Mouse (Mus musculus) left cerebral cortex, postnatal 36 days (tissue): ENCODE results near the gene Lce1g. TPM values are rescaled to one million over a fixed set of nuclear protein-coding genes. Genes with fewer than 3 reads are reported as not detected.

Experiments
- DNase-seq, 2 experiments: peaks; one replicate each; pipeline ENCODE4 v3.0.0; 2021 to 2022; ENCODE audit warnings: low spot score in 2 of 2, mixed read lengths in 1 of 2
- intact Hi-C: fragments of 180-260 bp; cut with DNase I; formaldehyde crosslinking; loops from one replicate; pipeline ENCODE4 v1.15.1; 2025
- total RNA-seq, 2 experiments: library from RNA; stranded (reverse); gene quantifications; 2 replicates each; pipeline ENCODE4 v1.2.3; 2021

The Lce1g gene
- total RNA-seq, result not detected

DNA sequence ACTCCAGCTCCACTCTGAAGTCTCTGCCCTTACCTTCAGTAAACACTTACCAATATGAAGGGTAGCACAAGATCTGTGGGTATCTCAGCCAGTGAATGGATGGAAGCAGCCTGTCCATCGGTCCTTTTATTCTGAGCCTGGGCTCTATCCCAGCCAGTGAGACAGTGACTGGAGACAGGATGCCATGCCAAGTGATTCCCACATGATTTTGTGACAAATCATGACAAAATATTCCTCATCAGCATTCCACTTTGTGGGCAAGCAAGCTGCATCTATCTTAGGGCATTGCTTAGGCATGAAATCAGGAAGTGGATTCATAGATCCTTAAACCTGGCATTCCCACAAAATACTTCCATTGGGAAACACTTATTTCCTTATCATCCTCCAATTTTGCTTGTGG lies at the start of gene Lce1g:
Lce1g (minus strand) TSS at position 101 of the 400 bp plus-strand sequence.
- no peak for DNase-seq
- intact Hi-C loops, result loop anchor here (5.0 to 10.0 kb wide), 3 partner anchors 150 to 273 kb away; partner anchors contain the start of gene Lce3f

- intact Hi-C loops, result no loop called here
- DNase-seq, result no peak
Observed at GRCm38 (mm10) chr3:92790414-92790813, 38.3 kb upstream of the Lce1g start, which contains the start of gene Lce1j. Gene Lce1j, minus strand, starts transcription at chr3:92790514.

- DNase-seq, result no peak
- intact Hi-C loops, result no loop called here
Observed at GRCm38 (mm10) chr3:92778799-92779198, 26.7 kb upstream of the Lce1g start, which contains the start of gene Lce1i. Gene Lce1i, minus strand, starts transcription at chr3:92778899.

DNA sequence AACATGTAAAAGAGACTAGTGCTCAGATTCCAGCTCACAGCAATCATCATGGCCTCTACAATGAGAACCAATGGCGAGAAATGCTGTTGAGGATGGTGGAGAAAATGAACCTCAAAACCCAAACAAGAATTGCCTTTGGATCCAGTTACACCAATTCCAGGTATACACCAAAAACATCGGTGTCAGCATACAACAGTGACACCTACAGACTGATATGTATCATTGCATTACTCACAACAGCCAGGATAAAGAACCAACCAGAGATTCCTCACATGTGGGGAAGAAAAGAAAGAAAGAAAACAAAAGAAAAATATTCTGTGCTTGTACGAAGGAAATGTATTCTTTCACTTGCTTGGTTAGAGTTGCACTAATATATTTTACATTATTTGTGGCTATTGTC lies 19.4 kb upstream of the Lce1g start:
- DNase-seq, result no peak
- intact Hi-C loops, result no loop called here

DNA sequence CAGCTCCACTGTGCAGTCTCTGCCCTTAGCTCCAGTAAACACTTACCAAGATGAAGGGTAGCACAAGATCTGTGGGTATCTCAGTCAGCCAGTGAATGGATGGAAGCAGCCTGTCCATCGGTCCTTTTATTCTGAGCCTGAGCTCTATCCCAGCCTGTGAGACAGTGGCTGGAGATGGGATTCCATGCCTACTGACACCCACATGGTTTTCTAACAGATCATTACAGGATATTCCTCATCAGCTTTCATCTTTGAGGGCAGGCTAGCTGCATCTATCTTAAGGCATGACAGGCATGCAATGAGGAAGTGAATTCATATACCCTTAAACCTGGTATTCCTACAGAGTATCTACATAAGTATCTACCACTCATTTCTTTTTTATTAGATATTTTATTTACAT lies 12.8 kb upstream of the Lce1g start, which contains the start of gene Lce1h:
Lce1h (minus strand) TSS at position 101 of the 400 bp plus-strand sequence.
- intact Hi-C loops, result no loop called here
- DNase-seq, result no peak

- intact Hi-C loops, result loop anchor here (5.0 to 10.0 kb wide), 3 partner anchors 149 to 272 kb away; partner anchors contain the start of gene Lce3f
- DNase-seq, result no peak
Observed at GRCm38 (mm10) chr3:92753197-92753596, 1.1 kb upstream of the Lce1g start.

- no peak for DNase-seq
- intact Hi-C loops, result no loop called here
Observed at GRCm38 (mm10) chr3:92738996-92739395, 13.1 kb downstream of the Lce1g start, which contains the start of gene Gm38119. Gene Gm38119, minus strand, starts transcription at chr3:92739096.

DNA sequence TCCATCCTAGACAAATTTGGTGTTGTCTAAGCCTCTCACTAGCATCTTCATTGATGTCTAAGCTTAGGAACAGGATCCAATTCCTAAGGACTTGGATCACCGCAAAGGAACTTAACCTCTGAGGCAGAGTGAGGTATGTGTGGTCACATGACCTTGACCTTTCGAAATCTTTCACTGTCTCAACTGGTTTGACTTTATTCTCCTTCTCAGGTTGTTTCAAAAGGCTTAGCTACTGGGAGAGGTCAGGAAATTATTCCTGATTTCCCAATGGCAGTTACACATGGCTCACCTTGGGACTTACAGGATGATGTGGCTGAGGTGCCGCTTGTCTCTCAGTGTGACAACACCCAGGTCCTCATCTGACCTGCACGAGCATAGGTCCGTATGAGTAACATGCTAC lies 29.5 kb downstream of the Lce1g start:
- intact Hi-C loops, result no loop called here
- DNase-seq, result no peak

DNA sequence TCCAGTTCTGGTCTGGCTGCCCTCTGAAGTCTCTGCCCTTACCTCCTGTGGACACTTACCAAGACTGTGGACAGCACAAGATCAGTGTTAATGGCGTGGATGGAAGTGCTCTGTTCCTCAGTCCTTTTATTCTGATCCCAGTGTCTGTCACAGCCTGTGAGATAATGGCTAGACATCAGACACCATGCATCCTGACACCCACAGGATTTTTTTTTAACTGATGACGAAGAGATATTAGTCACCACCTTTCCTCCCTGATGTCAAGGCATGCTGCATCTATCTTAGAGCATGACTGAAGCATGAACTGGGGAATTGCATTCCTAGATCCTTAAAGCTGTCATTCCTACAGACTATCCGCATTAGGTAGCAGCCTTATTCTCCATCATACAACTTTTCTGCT lies 31.9 kb downstream of the Lce1g start, which contains the start of gene Lce1f:
Lce1f (minus strand) TSS at position 101 of the 400 bp plus-strand sequence.
- intact Hi-C loops, result no loop called here

DNA sequence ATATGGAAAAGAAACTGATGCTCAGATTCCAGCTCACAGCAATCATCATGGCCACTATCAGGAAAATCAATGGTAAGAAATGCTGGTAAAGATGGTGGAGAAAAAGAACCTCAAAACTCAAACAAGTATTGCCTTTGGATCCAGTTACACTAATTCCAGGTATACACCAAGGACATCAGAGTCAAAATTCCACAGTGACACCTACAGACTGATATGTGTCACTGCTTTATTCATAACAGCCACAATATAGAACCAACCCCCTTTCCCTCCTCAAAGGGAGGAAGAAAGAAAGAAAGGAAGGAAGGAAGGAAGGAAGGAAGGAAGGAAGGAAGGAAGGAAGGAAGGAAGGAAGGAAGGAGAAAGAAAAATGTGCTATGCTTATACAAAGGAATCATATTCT lies 37.0 kb downstream of the Lce1g start:
- DNase-seq, result no peak
- intact Hi-C loops, result no loop called here

More for the DNA sequence above, 31.9 kb downstream of the Lce1g start, which contains the start of gene Lce1f:
- DNase-seq, result no peak

DNA sequence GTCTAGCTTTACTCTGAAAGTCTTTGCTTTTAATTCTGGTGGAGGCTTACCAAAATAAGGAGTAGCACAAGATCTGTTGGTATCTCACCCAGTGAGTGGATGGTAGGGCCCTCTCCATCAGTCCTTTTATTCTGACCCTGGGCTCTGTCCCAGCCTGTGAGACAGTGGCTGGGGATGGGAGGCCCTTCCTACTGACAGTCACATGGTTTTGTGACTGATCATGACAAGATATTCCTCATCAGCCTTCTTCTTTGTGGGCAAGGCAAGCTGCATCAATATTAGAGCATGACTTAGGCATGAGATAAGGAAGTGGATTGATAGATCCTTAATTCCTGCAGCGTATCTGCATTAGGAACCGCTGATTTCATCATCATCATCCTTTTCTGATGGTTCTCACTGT lies 43.2 kb downstream of the Lce1g start, which contains the start of gene Lce1e:
Lce1e (minus strand) TSS at position 101 of the 400 bp plus-strand sequence.
- no peak for DNase-seq
- intact Hi-C loops, result no loop called here

Other genes with a start within 250 kb of the Lce1g start
- not detected for gene 2310046K23Rik, start 217.8 kb downstream of the Lce1g start, total RNA-seq
- not detected for gene Ivl, start 178.6 kb downstream of the Lce1g start, total RNA-seq
- gene Smcp, start 163.3 kb downstream of the Lce1g start, total RNA-seq, result not detected
- not detected for gene 2210017I01Rik, start 144.8 kb downstream of the Lce1g start, total RNA-seq
- not detected for gene Lce6a, start 130.7 kb downstream of the Lce1g start, total RNA-seq
- gene Lce1a1, start 104.0 kb downstream of the Lce1g start, total RNA-seq, result not detected
- not detected for gene Lce1b, start 95.4 kb downstream of the Lce1g start, total RNA-seq
- not detected for gene Lce1a2, start 82.0 kb downstream of the Lce1g start, total RNA-seq
- not detected for gene Lce1c, start 73.1 kb downstream of the Lce1g start, total RNA-seq
- not detected for gene Lce1d, start 65.1 kb downstream of the Lce1g start, total RNA-seq
- gene Lce1e, start 43.3 kb downstream of the Lce1g start, total RNA-seq, result not detected
- not detected for gene Lce1f, start 32.0 kb downstream of the Lce1g start, total RNA-seq
- gene Gm38119, start 13.2 kb downstream of the Lce1g start, total RNA-seq, result not detected
- not detected for gene Lce1h, start 12.7 kb upstream of the Lce1g start, total RNA-seq
- gene Lce1i, start 26.6 kb upstream of the Lce1g start, total RNA-seq, result not detected
- not detected for gene Lce1j, start 38.2 kb upstream of the Lce1g start, total RNA-seq
- not detected for gene Lce1k, start 55.6 kb upstream of the Lce1g start, total RNA-seq
- not detected for gene Kprp, start 74.9 kb upstream of the Lce1g start, total RNA-seq
- gene Lce1l, start 98.9 kb upstream of the Lce1g start, total RNA-seq, result not detected
- gene 2310050C09Rik, start 117.9 kb upstream of the Lce1g start, total RNA-seq, result not detected
- gene Lce3a, start 173.9 kb upstream of the Lce1g start, total RNA-seq, result not detected
- not detected for gene Lce3b, start 180.6 kb upstream of the Lce1g start, total RNA-seq
- gene Lce3c, start 192.1 kb upstream of the Lce1g start, total RNA-seq, result not detected
- gene Lce3d, start 205.1 kb upstream of the Lce1g start, total RNA-seq, result not detected
- gene Lce3e, start 214.7 kb upstream of the Lce1g start, total RNA-seq, result not detected
- gene Lce3f, start 239.9 kb upstream of the Lce1g start, total RNA-seq, result not detected